Mouse (Mus musculus) olfactory bulb, adult 2 months (tissue): ENCODE measurements at regions not wholly inside any gene's neighbourhood (a gene's known extent, or its start where the extent isn't known, plus 50 kb on each side); places are given as distances from the start of the nearest gene placed in this dataset.
A peak's percentile ranks its signal among the peaks of the same experiment; 100 is the strongest.

ENCODE experiments used
- H3K27ac ChIP-seq: fragments of 200-500 bp; 2 replicates; pipeline ENCODE4 v1.5.1; 2012; ENCODE audit warnings: low read depth, low read length; ENCODE audit not compliant: insufficient read depth
- H3K4me1 ChIP-seq: fragments of 200-500 bp; 2 replicates; pipeline ENCODE4 v1.6.1; 2012; ENCODE audit warnings: low read length; ENCODE audit not compliant: control insufficient read depth, insufficient read depth
- H3K4me3 ChIP-seq: fragments of 200-500 bp; 2 replicates; pipeline ENCODE4 v1.5.1; 2012; ENCODE audit warnings: mild to moderate bottlenecking, low read depth, low read length, moderate library complexity; ENCODE audit not compliant: insufficient read depth
- CTCF ChIP-seq: fragments of 200-500 bp; IDR thresholded peaks from 2 replicates; pipeline ENCODE4 v1.5.1; 2012; ENCODE audit warnings: low read depth, mild to moderate bottlenecking, low read length, moderate library complexity; ENCODE audit not compliant: insufficient read depth
- POLR2A ChIP-seq: fragments of 200-500 bp; IDR thresholded peaks from 2 replicates; pipeline ENCODE4 v1.6.1; 2012; ENCODE audit warnings: mild to moderate bottlenecking, low read depth, low read length, moderate library complexity; ENCODE audit not compliant: insufficient read depth
- WGBS: fragments of 180-500 bp; shearing (Covaris S2); methylation state at CpG from one replicate; pipeline ENCODE4 v1.1.7; 2018; 5-methylcytosine and 5-hydroxymethylcytosine counted together

- 85% methylated on average over 5 of the region's 5 CpGs for WGBS
- no peak overlapping the region for H3K27ac ChIP-seq
- no peak for TF ChIP-seq CTCF
- no peak for TF ChIP-seq POLR2A
- no peak overlapping the region for H3K4me3 ChIP-seq
- no peaks in the 10 kb centered on the region for H3K4me1 ChIP-seq
These were observed 424.1 kb downstream of the Fgf9 start for GRCm38 (mm10) chr14:58494400-58494987.

GRCm38 (mm10) chr14:58492118-58492517 lies 421.8 kb downstream of the Fgf9 start:
- Histone ChIP-seq H3K4me3 (no peak overlapping the region), H3K27ac (no peak overlapping the region), H3K4me1 (no peaks in the 10 kb centered on the region)
- no peak for TF ChIP-seq POLR2A
- no peak for TF ChIP-seq CTCF
- WGBS: 91% methylated on average over 2 of the region's 2 CpGs

DNA sequence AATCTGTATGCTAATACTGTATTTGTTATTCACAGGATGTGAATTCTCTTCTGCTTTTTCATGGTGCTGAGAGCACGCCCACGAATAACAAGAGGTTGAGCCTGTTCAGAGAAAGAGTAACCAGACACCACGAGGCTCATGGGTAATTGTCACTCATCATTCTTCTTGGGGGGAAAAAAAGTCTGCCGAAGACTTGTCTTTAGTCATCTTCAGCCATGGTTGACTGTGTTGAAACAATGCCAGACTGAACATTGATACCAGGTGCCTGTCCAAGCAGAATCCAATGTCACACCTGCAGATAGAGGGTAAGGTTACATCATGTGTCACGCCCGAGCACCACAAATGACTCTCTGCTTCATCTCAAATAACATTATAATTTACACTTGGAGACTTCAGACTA lies 418.5 kb downstream of the Fgf9 start:
- Histone ChIP-seq H3K4me1 (no peaks in the 10 kb centered on the region), H3K27ac (no peak overlapping the region), H3K4me3 (no peak overlapping the region)
- TF ChIP-seq POLR2A: no peak
- no peak for TF ChIP-seq CTCF
- 80% methylated on average over 6 of the region's 6 CpGs for WGBS

DNA sequence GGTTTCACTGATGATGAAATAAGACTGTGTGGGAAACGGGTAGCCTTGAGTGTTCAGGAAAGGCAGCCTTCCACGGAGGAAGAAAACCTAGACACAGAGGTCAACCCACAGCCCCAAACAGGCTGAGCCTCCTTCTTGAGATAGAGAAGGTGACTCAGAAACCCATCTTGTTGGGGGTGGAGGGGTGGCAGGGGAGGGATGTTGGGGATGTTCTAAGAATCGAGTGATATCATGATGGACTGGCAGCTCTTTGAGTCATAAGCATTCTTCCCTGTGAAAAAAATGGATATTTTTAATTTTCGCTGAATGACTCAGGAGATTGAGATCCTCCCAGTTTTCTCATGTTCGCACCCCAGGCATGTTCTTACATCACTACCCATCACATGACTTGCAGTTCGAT lies 417.5 kb downstream of the Fgf9 start:
- no peak for TF ChIP-seq POLR2A
- TF ChIP-seq CTCF: no peak
- Histone ChIP-seq H3K4me3 (no peak overlapping the region), H3K4me1 (no peaks in the 10 kb centered on the region), H3K27ac (no peak overlapping the region)
- 89% methylated on average over 6 of the region's 6 CpGs for WGBS

DNA sequence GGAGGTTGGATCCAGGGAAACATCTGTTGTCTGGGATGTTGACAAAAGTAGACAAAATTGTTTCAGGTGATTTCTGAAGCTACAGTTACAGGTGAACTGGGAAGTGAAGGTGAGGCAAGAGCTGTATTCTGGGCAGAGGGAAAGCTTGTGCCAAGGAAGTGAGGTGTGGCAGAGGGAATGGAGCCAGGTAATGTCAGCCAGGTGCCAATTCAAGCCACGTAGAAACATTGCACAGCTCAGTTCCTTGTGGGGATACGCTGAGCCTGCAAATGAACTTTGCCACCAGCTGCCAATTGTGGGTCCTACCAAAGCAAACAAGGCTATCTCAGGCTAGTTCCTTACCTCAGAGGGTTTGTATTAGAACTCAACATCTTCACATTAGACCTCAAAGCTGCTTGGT lies 410.1 kb downstream of the Fgf9 start:
- Histone ChIP-seq H3K27ac (no peak overlapping the region), H3K4me1 (peaks cover 2% of the 10 kb centered on the region; the same call in 1 of the 2 replicates), H3K4me3 (no peak overlapping the region)
- TF ChIP-seq POLR2A (no peak), CTCF (no peak)
- 85% methylated on average over 2 of the region's 2 CpGs for WGBS

GRCm38 (mm10) chr14:58470678-58471077 lies 400.3 kb downstream of the Fgf9 start:
- H3K4me1 ChIP-seq: peaks cover 5% of the 10 kb centered on the region; the same call in 1 of the 2 replicates
- no peak overlapping the region for H3K4me3 ChIP-seq
- WGBS: 68% methylated on average over 3 of the region's 3 CpGs
- no peak overlapping the region for H3K27ac ChIP-seq
- no peak for TF ChIP-seq POLR2A
- no peak for TF ChIP-seq CTCF

- 45% methylated on average over 7 of the region's 7 CpGs for WGBS
- TF ChIP-seq CTCF (no peak), POLR2A (no peak)
- H3K27ac ChIP-seq: 0 out of 2 replicates have a peak overlapping the region, but pooled peaks have one; percentile 54
These were observed 398.1 kb downstream of the Fgf9 start for GRCm38 (mm10) chr14:58468451-58468850.

DNA sequence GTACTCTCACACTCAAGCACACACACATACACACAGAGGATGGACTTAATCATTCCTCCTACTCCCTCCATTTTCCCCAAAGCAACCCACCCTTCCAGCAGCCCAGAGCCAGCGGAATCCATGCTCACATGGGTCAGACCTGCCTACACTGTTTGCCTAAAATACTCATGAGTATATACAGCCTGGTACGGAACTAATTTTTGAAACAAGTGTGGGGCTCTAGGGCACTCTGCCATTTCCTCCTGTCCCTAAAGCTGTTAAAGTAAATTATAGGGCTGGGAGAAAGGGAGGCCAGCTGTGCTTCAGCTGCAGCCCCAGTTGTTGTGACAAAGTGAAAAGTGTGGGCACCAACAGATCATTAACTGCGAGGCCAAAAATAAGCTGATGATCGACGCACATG lies 397.5 kb downstream of the Fgf9 start:
- 0 out of 2 replicates have a peak overlapping the region, but pooled peaks have one; percentile 54 for H3K27ac ChIP-seq
- peaks cover 5% of the 10 kb centered on the region; the same call in 1 of the 2 replicates for H3K4me1 ChIP-seq
- H3K4me3 ChIP-seq: no peak overlapping the region
- 23% methylated on average over 5 of the region's 5 CpGs for WGBS
- TF ChIP-seq POLR2A (no peak), CTCF (no peak)

More at GRCm38 (mm10) chr14:58468451-58468850, 398.1 kb downstream of the Fgf9 start:
- H3K4me3 ChIP-seq: no peak overlapping the region
- H3K4me1 ChIP-seq: peaks cover 5% of the 10 kb centered on the region; the same call in 1 of the 2 replicates

DNA sequence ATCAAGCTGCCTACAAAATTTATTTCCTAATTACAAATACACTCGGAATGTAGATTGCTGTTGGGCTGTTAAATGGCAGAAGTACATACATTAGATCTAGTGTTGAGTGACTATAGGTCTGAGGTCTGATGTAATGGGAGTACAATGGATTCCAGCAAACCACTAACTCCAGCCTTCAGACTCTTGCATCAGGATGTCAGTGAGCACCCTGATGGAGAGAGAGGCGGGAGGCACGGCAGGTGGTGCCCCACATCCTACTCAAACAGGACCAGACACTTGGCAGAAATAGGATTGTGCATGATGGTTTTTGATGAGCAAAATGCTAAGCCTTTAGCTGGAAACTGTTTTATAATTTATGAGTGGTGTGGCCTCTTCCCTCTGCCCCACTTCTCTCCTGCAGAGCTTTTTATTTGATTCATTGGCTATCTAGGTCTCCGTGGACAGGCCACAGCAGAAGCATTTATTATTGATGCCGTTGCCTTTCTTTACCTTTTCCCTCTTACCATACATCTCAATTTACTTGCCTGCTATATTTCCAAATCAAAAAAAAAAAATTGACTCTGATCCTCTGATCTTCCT lies 376.5 kb downstream of the Fgf9 start:
- TF ChIP-seq POLR2A (no peak), CTCF (no peak)
- 87% methylated on average over 5 of the region's 5 CpGs for WGBS
- H3K27ac ChIP-seq: no peak overlapping the region
- no peak overlapping the region for H3K4me3 ChIP-seq
- no peaks in the 10 kb centered on the region for H3K4me1 ChIP-seq
